Mouse (Mus musculus): ENCODE measurements around the gene Zbtb16.

The Zbtb16 gene

GRCm38 (mm10) chr9:48697470-48697815 lies 138.6 kb downstream of the Zbtb16 start:
- Histone ChIP-seq H3K27me3 (ENCODE audit: control insufficient read depth, insufficient read depth, low read length, poor library complexity, severe bottlenecking) (no peaks in the 10 kb centered on the region), H3K36me3 (ENCODE audit: control insufficient read depth, insufficient read depth, low read length, poor library complexity, severe bottlenecking) (no peaks in the 10 kb centered on the region)
- DNase-seq (ENCODE audit: low read depth, low spot score), result no peak

GRCm38 (mm10) chr9:48696731-48697469 lies 139.1 kb downstream of the Zbtb16 start:
- no peak for DNase-seq (ENCODE audit: low read depth, low spot score)
- no peaks in the 10 kb centered on the region for H3K27me3 ChIP-seq (ENCODE audit: control insufficient read depth, insufficient read depth, low read length, poor library complexity, severe bottlenecking)
- H3K36me3 ChIP-seq (ENCODE audit: control insufficient read depth, insufficient read depth, low read length, poor library complexity, severe bottlenecking), result no peaks in the 10 kb centered on the region

GRCm38 (mm10) chr9:48696330-48696729 lies 139.7 kb downstream of the Zbtb16 start:
- H3K27me3 ChIP-seq (ENCODE audit: control insufficient read depth, insufficient read depth, low read length, poor library complexity, severe bottlenecking), result no peaks in the 10 kb centered on the region
- no peak for DNase-seq (ENCODE audit: low read depth, low spot score)
- no peaks in the 10 kb centered on the region for H3K36me3 ChIP-seq (ENCODE audit: control insufficient read depth, insufficient read depth, low read length, poor library complexity, severe bottlenecking)

GRCm38 (mm10) chr9:48695796-48696195 lies 140.2 kb downstream of the Zbtb16 start:
- H3K27me3 ChIP-seq (ENCODE audit: control insufficient read depth, insufficient read depth, low read length, poor library complexity, severe bottlenecking), result no peaks in the 10 kb centered on the region
- no peaks in the 10 kb centered on the region for H3K36me3 ChIP-seq (ENCODE audit: control insufficient read depth, insufficient read depth, low read length, poor library complexity, severe bottlenecking)
- no peak for DNase-seq (ENCODE audit: low read depth, low spot score)

- no peaks in the 10 kb centered on the region for H3K27me3 ChIP-seq (ENCODE audit: control insufficient read depth, insufficient read depth, low read length, poor library complexity, severe bottlenecking)
- no peak for DNase-seq (ENCODE audit: low read depth, low spot score)
- no peaks in the 10 kb centered on the region for H3K36me3 ChIP-seq (ENCODE audit: control insufficient read depth, insufficient read depth, low read length, poor library complexity, severe bottlenecking)
Measured at GRCm38 (mm10) chr9:48694616-48695061, 141.4 kb downstream of the Zbtb16 start.

GRCm38 (mm10) chr9:48693696-48694095 lies 142.3 kb downstream of the Zbtb16 start:
- no peaks in the 10 kb centered on the region for H3K27me3 ChIP-seq (ENCODE audit: control insufficient read depth, insufficient read depth, low read length, poor library complexity, severe bottlenecking)
- DNase-seq (ENCODE audit: low read depth, low spot score), result no peak
- no peaks in the 10 kb centered on the region for H3K36me3 ChIP-seq (ENCODE audit: control insufficient read depth, insufficient read depth, low read length, poor library complexity, severe bottlenecking)

GRCm38 (mm10) chr9:48689718-48689980 lies 146.4 kb downstream of the Zbtb16 start:
- no peak for DNase-seq (ENCODE audit: low read depth, low spot score)
- no peaks in the 10 kb centered on the region for H3K36me3 ChIP-seq (ENCODE audit: control insufficient read depth, insufficient read depth, low read length, poor library complexity, severe bottlenecking)

GRCm38 (mm10) chr9:48688859-48689717 lies 146.9 kb downstream of the Zbtb16 start:
- no peaks in the 10 kb centered on the region for H3K27me3 ChIP-seq (ENCODE audit: control insufficient read depth, insufficient read depth, low read length, poor library complexity, severe bottlenecking)
- no peak for DNase-seq (ENCODE audit: low read depth, low spot score)
- no peaks in the 10 kb centered on the region for H3K36me3 ChIP-seq (ENCODE audit: control insufficient read depth, insufficient read depth, low read length, poor library complexity, severe bottlenecking)

More at GRCm38 (mm10) chr9:48689718-48689980, 146.4 kb downstream of the Zbtb16 start:
- no peaks in the 10 kb centered on the region for H3K27me3 ChIP-seq (ENCODE audit: control insufficient read depth, insufficient read depth, low read length, poor library complexity, severe bottlenecking)

- Histone ChIP-seq H3K27me3 (ENCODE audit: control insufficient read depth, insufficient read depth, low read length, poor library complexity, severe bottlenecking) (no peaks in the 10 kb centered on the region), H3K36me3 (ENCODE audit: control insufficient read depth, insufficient read depth, low read length, poor library complexity, severe bottlenecking) (no peaks in the 10 kb centered on the region)
- no peak for DNase-seq (ENCODE audit: low read depth, low spot score)
Measured at GRCm38 (mm10) chr9:48687891-48688290, 148.1 kb downstream of the Zbtb16 start.

- DNase-seq (ENCODE audit: low read depth, low spot score), result no peak
- Histone ChIP-seq H3K27me3 (ENCODE audit: control insufficient read depth, insufficient read depth, low read length, poor library complexity, severe bottlenecking) (no peaks in the 10 kb centered on the region), H3K36me3 (ENCODE audit: control insufficient read depth, insufficient read depth, low read length, poor library complexity, severe bottlenecking) (no peaks in the 10 kb centered on the region)
Measured at GRCm38 (mm10) chr9:48685721-48686120, 150.3 kb downstream of the Zbtb16 start.

- Histone ChIP-seq H3K27me3 (ENCODE audit: control insufficient read depth, insufficient read depth, low read length, poor library complexity, severe bottlenecking) (no peaks in the 10 kb centered on the region), H3K36me3 (ENCODE audit: control insufficient read depth, insufficient read depth, low read length, poor library complexity, severe bottlenecking) (no peaks in the 10 kb centered on the region)
- no peak for DNase-seq (ENCODE audit: low read depth, low spot score)
Measured at GRCm38 (mm10) chr9:48684144-48684543, 151.9 kb downstream of the Zbtb16 start.

GRCm38 (mm10) chr9:48681193-48681592 lies 154.8 kb downstream of the Zbtb16 start:
- no peak for DNase-seq (ENCODE audit: low read depth, low spot score)
- no peaks in the 10 kb centered on the region for H3K36me3 ChIP-seq (ENCODE audit: control insufficient read depth, insufficient read depth, low read length, poor library complexity, severe bottlenecking)
- no peaks in the 10 kb centered on the region for H3K27me3 ChIP-seq (ENCODE audit: control insufficient read depth, insufficient read depth, low read length, poor library complexity, severe bottlenecking)

- Histone ChIP-seq H3K27me3 (ENCODE audit: control insufficient read depth, insufficient read depth, low read length, poor library complexity, severe bottlenecking) (no peaks in the 10 kb centered on the region), H3K36me3 (ENCODE audit: control insufficient read depth, insufficient read depth, low read length, poor library complexity, severe bottlenecking) (no peaks in the 10 kb centered on the region)
- no peak for DNase-seq (ENCODE audit: low read depth, low spot score)
Measured at GRCm38 (mm10) chr9:48678426-48679358, 157.3 kb downstream of the Zbtb16 start.

- no peak for DNase-seq (ENCODE audit: low read depth, low spot score)
- no peaks in the 10 kb centered on the region for H3K27me3 ChIP-seq (ENCODE audit: control insufficient read depth, insufficient read depth, low read length, poor library complexity, severe bottlenecking)
- H3K36me3 ChIP-seq (ENCODE audit: control insufficient read depth, insufficient read depth, low read length, poor library complexity, severe bottlenecking), result no peaks in the 10 kb centered on the region
Measured at GRCm38 (mm10) chr9:48675151-48675790, 160.8 kb downstream of the Zbtb16 start.

Data from splenic B cell, adult 2 months (primary cell).